Mouse (Mus musculus) thymus, adult 2 months (tissue): ENCODE data around the gene Prkcb. TPM values are rescaled to one million over a fixed set of nuclear protein-coding genes. Genes with fewer than 3 reads are reported as not detected.
A peak's percentile ranks its signal among the peaks of the same experiment; 100 is the strongest.

Experiments
- DNase-seq: peaks from one replicate; pipeline ENCODE4 v3.0.0; 2021
- H3K27ac ChIP-seq: fragments of 200-500 bp; 2 replicates; pipeline ENCODE4 v1.5.1; 2012; ENCODE audit warnings: low read length, control low read depth; ENCODE audit not compliant: control insufficient read depth, insufficient read depth
- H3K27me3 ChIP-seq: fragments of 200-500 bp; 2 replicates; pipeline ENCODE4 v1.6.1; 2012; ENCODE audit warnings: mild to moderate bottlenecking, low read length, moderate library complexity, mixed read lengths; ENCODE audit not compliant: control insufficient read depth, insufficient read depth
- H3K36me3 ChIP-seq: fragments of 200-500 bp; 2 replicates; pipeline ENCODE4 v1.6.1; 2012; ENCODE audit warnings: mild to moderate bottlenecking, low read length, moderate library complexity; ENCODE audit not compliant: control insufficient read depth, insufficient read depth
- H3K4me1 ChIP-seq: fragments of 200-500 bp; replicated peaks from 2 replicates; pipeline ENCODE4 v1.6.1; 2012; ENCODE audit warnings: low read length; ENCODE audit not compliant: control insufficient read depth, insufficient read depth
- H3K4me3 ChIP-seq: fragments of 200-500 bp; 2 replicates; pipeline ENCODE4 v1.5.1; 2012; ENCODE audit warnings: mild to moderate bottlenecking, low read length, control low read depth, moderate library complexity; ENCODE audit not compliant: control insufficient read depth, insufficient read depth
- CTCF ChIP-seq: fragments of 200-500 bp; IDR thresholded peaks from 2 replicates; pipeline ENCODE4 v1.5.1; 2012; ENCODE audit warnings: mild to moderate bottlenecking, control low read depth, low read length, moderate library complexity, borderline replicate concordance; ENCODE audit not compliant: control insufficient read depth, poor library complexity, insufficient read depth; ENCODE audit errors: extremely low read depth
- POLR2A ChIP-seq: fragments of 200-500 bp; IDR thresholded peaks from 2 replicates; pipeline ENCODE4 v1.6.1; 2012; ENCODE audit warnings: mild to moderate bottlenecking, low read length, control low read depth, moderate library complexity; ENCODE audit not compliant: control insufficient read depth, poor library complexity, insufficient read depth; ENCODE audit errors: extremely low read depth
- WGBS: fragments of 180-500 bp; shearing (Covaris S2); methylation state at CpG from one replicate; pipeline ENCODE4 v1.1.7; 2018; 5-methylcytosine and 5-hydroxymethylcytosine counted together
- polyA plus RNA-seq: library from polyadenylated mRNA; depleted of rRNA; stranded (reverse); fragments of >200 nt; gene quantifications from 2 replicates; pipeline ENCODE4 v1.2.3, GENCODE M21; 2012

Prkcb gene
- polyA plus RNA-seq, 1 experiment = 247 TPM

GRCm38 (mm10) chr7:122631151-122631550 is 342.6 kb downstream of the Prkcb start:
- DNase-seq = no peak
- WGBS = 80% methylated on average over 3 of the region's 3 CpGs
- TF ChIP-seq POLR2A = no peak
- TF ChIP-seq CTCF = no peak
- Histone ChIP-seq H3K27me3 (no peaks in the 10 kb centered on the region), H3K4me3 (no peak overlapping the region), H3K36me3 (peaks cover 12% of the 10 kb centered on the region; the same call in 1 of the 2 replicates), H3K27ac (no peak overlapping the region), H3K4me1 (no peaks in the 10 kb centered on the region)

GRCm38 (mm10) chr7:122632946-122633345 is 344.4 kb downstream of the Prkcb start:
- Histone ChIP-seq H3K36me3 (peaks cover 12% of the 10 kb centered on the region; the same call in 1 of the 2 replicates), H3K27me3 (no peaks in the 10 kb centered on the region), H3K4me3 (no peak overlapping the region), H3K27ac (no peak overlapping the region), H3K4me1 (no peaks in the 10 kb centered on the region)
- DNase-seq = peak; percentile 19
- TF ChIP-seq POLR2A (no peak), CTCF (no peak)
- WGBS = 63% methylated on average over 5 of the region's 5 CpGs

- H3K36me3 ChIP-seq = peaks cover 10% of the 10 kb centered on the region; the same call in 1 of the 2 replicates
- no peak for DNase-seq
- TF ChIP-seq CTCF = no peak
- TF ChIP-seq POLR2A = no peak
- no peak overlapping the region for H3K4me3 ChIP-seq
- 93% methylated on average over 5 of the region's 5 CpGs for WGBS
- no peak overlapping the region for H3K27ac ChIP-seq
- no peaks in the 10 kb centered on the region for H3K4me1 ChIP-seq
- no peaks in the 10 kb centered on the region for H3K27me3 ChIP-seq
Observed at GRCm38 (mm10) chr7:122633463-122633862, 344.9 kb downstream of the Prkcb start.

- no peaks in the 10 kb centered on the region for H3K27me3 ChIP-seq
- TF ChIP-seq CTCF (no peak), POLR2A (no peak)
- no peak overlapping the region for H3K27ac ChIP-seq
- WGBS = 93% methylated on average over 8 of the region's 8 CpGs
- H3K36me3 ChIP-seq = no peaks in the 10 kb centered on the region
- no peak overlapping the region for H3K4me3 ChIP-seq
- no peak for DNase-seq
- no peaks in the 10 kb centered on the region for H3K4me1 ChIP-seq
Observed at GRCm38 (mm10) chr7:122643676-122644075, 355.1 kb downstream of the Prkcb start.

GRCm38 (mm10) chr7:122649306-122649705 is 360.8 kb downstream of the Prkcb start:
- DNase-seq = no peak
- WGBS = 88% methylated on average over 10 of the region's 10 CpGs
- TF ChIP-seq CTCF (no peak), POLR2A (no peak)

GRCm38 (mm10) chr7:122652523-122652922 is 364.0 kb downstream of the Prkcb start:
- no peak overlapping the region for H3K27ac ChIP-seq
- no peaks in the 10 kb centered on the region for H3K36me3 ChIP-seq
- no peaks in the 10 kb centered on the region for H3K27me3 ChIP-seq
- TF ChIP-seq POLR2A = no peak
- no peak for TF ChIP-seq CTCF
- no peak for DNase-seq
- no peaks in the 10 kb centered on the region for H3K4me1 ChIP-seq
- H3K4me3 ChIP-seq = no peak overlapping the region
- 93% methylated on average over 3 of the region's 3 CpGs for WGBS

More at GRCm38 (mm10) chr7:122649306-122649705, 360.8 kb downstream of the Prkcb start:
- Histone ChIP-seq H3K4me3 (no peak overlapping the region), H3K4me1 (no peaks in the 10 kb centered on the region), H3K36me3 (no peaks in the 10 kb centered on the region), H3K27ac (no peak overlapping the region), H3K27me3 (no peaks in the 10 kb centered on the region)

GRCm38 (mm10) chr7:122656671-122657070 is 368.1 kb downstream of the Prkcb start:
- H3K27ac ChIP-seq = no peak overlapping the region
- H3K27me3 ChIP-seq = no peaks in the 10 kb centered on the region
- no peak for TF ChIP-seq CTCF
- TF ChIP-seq POLR2A = no peak
- no peaks in the 10 kb centered on the region for H3K36me3 ChIP-seq
- no peak overlapping the region for H3K4me3 ChIP-seq
- no peaks in the 10 kb centered on the region for H3K4me1 ChIP-seq
- DNase-seq = no peak
- 97% methylated on average over 3 of the region's 3 CpGs for WGBS
